Mouse (Mus musculus) MEL (cell line): ENCODE measurements around the gene Vcan.

Source experiments
- BHLHE40 ChIP-seq: IDR thresholded peaks from 2 replicates; pipeline ENCODE4 v1.6.1; 2012; ENCODE audit warnings: low read depth, mild to moderate bottlenecking, inconsistent platforms, low read length, improper control_type of control experiment, borderline replicate concordance
- CHD1 ChIP-seq: IDR thresholded peaks from 2 replicates; pipeline ENCODE4 v1.6.1; 2012; ENCODE audit warnings: low read depth, mild to moderate bottlenecking, inconsistent platforms, low read length, improper control_type of control experiment
- CTCF ChIP-seq, 3 experiments: IDR thresholded peaks in 2 of 3; conservative IDR thresholded peaks in 1 of 3; 2 replicates each; pipeline ENCODE4 v1.5.1; 2011 to 2012; ENCODE audit warnings: low read length in 3 of 3, low read depth in 2 of 3, mild to moderate bottlenecking in 2 of 3, improper control_type of control experiment in 1 of 3, inconsistent platforms in 1 of 3, mixed read lengths in 1 of 3, moderate library complexity in 1 of 3; ENCODE audit not compliant: control insufficient read depth in 1 of 3, insufficient read depth in 1 of 3, poor library complexity in 1 of 3, severe bottlenecking in 1 of 3
- ELF1 ChIP-seq: IDR thresholded peaks from 2 replicates; pipeline ENCODE4 v1.6.1; 2014; ENCODE audit warnings: low read depth, mild to moderate bottlenecking, inconsistent platforms, low read length, improper control_type of control experiment, moderate library complexity
- EP300 ChIP-seq, 2 experiments: IDR thresholded peaks; 2 replicates each; pipeline ENCODE4 v1.6.1; 2011; ENCODE audit warnings: improper control_type of control experiment in 2 of 2, low read length in 2 of 2, low read depth in 1 of 2, mild to moderate bottlenecking in 1 of 2
- MAX ChIP-seq: IDR thresholded peaks from 2 replicates; pipeline ENCODE4 v1.6.1; 2011; ENCODE audit warnings: low read length, improper control_type of control experiment
- POLR2A ChIP-seq, 2 experiments: IDR thresholded peaks; 2 replicates each; pipeline ENCODE4 v1.6.1; 2011 to 2012; ENCODE audit warnings: low read length in 2 of 2, mild to moderate bottlenecking in 2 of 2, control low read depth in 1 of 2, improper control_type of control experiment in 1 of 2, low read depth in 1 of 2, moderate library complexity in 1 of 2; ENCODE audit not compliant: control insufficient read depth in 1 of 2, insufficient read depth in 1 of 2, poor library complexity in 1 of 2
- SIN3A ChIP-seq: IDR thresholded peaks from 2 replicates; pipeline ENCODE4 v1.6.1; 2012; ENCODE audit warnings: low read length, improper control_type of control experiment, inconsistent platforms
- TBP ChIP-seq: IDR thresholded peaks from 2 replicates; pipeline ENCODE4 v1.8.0; 2011; ENCODE audit warnings: low read depth, low read length, improper control_type of control experiment
- TCF12 ChIP-seq: IDR thresholded peaks from 2 replicates; pipeline ENCODE4 v1.6.1; 2014; ENCODE audit warnings: low read depth, mild to moderate bottlenecking, inconsistent platforms, low read length, improper control_type of control experiment, moderate library complexity
- UBTF ChIP-seq: IDR thresholded peaks from 2 replicates; pipeline ENCODE4 v1.6.1; 2012; ENCODE audit warnings: low read depth, mild to moderate bottlenecking, inconsistent platforms, low read length, improper control_type of control experiment, moderate library complexity, borderline replicate concordance; ENCODE audit not compliant: insufficient read depth

- TF ChIP-seq CTCF (IDR thresholded peaks at IDR 0.05 in 2 of 3, conservative IDR thresholded peaks at IDR 0.05 in 1 of 3; ENCODE audit: control insufficient read depth in 1 of 3, insufficient read depth in 1 of 3, low read depth in 2 of 3, low read length in 3 of 3, poor library complexity in 1 of 3, severe bottlenecking in 1 of 3) (no peak), TCF12 (no peak), UBTF (no peak), BHLHE40 (no peak), EP300 (IDR thresholded peaks at IDR 0.05; ENCODE audit: low read depth in 1 of 2, low read length in 2 of 2) (no peak), SIN3A (no peak), ELF1 (no peak), MAX (no peak), TBP (no peak), CHD1 (no peak), POLR2A (IDR thresholded peaks at IDR 0.05; ENCODE audit: control insufficient read depth in 1 of 2, insufficient read depth in 1 of 2, low read depth in 1 of 2, low read length in 2 of 2, poor library complexity in 1 of 2) (no peak)
These were observed 96.7 kb downstream of the Vcan start for GRCm38 (mm10) chr13:89645589-89645988.
